Mouse (Mus musculus) liver, postnatal 0 days (tissue): Measurements from ENCODE around the gene 1700034J05Rik.

Experiments used
- CTCF ChIP-seq: sonication (generic); IDR thresholded peaks from 2 replicates; pipeline ENCODE4 v1.5.1; 2016; ENCODE audit warnings: antibody characterized with exemption, low read depth
- EP300 ChIP-seq: IDR thresholded peaks from 2 replicates; pipeline ENCODE4 v1.6.1; 2016; ENCODE audit warnings: antibody characterized with exemption, low read depth, mild to moderate bottlenecking

DNA sequence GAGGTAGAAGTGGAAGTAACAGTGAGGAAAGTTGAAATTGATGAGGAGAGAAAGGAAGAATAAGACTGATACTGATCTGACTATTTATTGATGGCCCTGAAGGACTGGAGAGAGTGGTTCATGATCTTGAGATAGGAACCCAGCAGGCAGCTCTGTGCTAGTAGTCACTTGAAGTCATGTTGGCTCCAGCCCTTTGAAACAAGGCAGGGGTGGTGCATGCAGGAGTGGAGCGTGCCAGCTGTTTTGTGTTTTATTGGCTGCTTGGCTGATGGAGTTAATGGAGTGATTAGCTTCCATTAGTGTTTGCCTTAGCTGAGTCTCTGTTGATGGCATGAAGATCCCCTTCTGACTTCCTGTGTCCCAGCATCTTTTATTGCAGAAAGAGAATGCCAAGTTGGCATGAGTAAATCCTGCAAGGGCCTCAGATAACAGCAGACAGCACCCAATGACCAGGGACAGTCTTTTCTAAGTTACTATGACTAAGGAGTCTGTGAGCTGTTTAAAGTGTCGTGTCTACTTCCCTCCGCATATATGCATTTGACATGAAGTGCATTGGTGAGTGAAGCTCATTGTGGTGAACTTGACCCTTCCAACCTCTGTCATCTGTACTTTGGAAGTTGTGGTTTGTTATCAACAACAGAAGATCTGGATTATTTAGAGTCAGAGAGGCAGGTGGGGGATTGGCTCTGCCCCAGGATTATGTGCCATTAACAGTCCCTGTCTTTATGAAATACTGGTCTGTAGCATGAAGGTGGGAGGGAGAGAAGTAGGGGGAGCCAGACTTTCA, 48.0 kb downstream of the 1700034J05Rik start:
- TF ChIP-seq CTCF (no peak), EP300 (no peak)
